Mouse (Mus musculus) c-Kit-positive CD71-positive TER-119-negative erythroid progenitor cells, embryonic 14.5 days (primary cell): ENCODE results near the gene Lrrc75a.

Experiments used
- DNase-seq: peaks from one replicate; pipeline ENCODE4 v3.0.0-alpha.2; 2013; ENCODE audit warnings: low read depth

Gene Lrrc75a

GRCm38 (mm10) chr11:62554934-62555517, 93.3 kb downstream of the Lrrc75a start:
- DNase-seq = no peak
